Mouse (Mus musculus): Measurements from ENCODE around the gene Adgrb2.

The Adgrb2 gene

DNA sequence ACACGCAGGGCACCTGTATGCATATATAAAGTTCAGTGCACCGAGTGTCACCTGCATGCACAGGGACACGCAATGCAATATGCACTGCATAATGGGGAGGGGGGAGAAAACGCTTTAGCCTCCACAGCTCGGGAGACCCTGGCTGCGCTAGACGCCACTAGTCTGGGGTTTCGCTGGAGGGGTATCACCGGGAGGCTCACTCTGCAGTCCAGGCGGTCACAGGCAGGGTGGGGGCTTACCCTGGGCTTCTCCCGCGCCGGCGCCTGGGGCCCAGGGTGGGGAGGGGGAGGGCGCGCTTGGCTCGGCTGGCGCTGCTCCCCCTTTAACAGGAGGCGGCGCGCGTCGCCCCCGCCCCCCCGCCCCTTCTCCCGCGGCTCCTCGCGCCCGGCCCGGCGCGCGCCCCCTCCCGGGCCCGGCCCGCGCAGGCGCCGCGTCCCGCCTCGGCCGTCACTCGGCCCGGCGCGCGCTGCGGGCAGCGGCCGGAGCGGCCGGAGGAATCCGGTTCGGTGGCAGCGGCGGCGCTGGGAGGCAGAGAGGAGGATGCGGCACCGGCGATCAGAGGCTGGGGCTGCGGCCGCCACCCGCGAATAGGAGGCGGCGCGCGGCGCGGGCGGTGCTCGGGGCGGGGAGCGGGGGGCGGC lies at the start of gene Adgrb2:
Gene Adgrb2, plus strand, starts transcription at position 450 of the 641 bp plus-strand sequence.
- peak; percentile 60 for DNase-seq

- no peak for DNase-seq
Observed at GRCm38 (mm10) chr4:129951359-129951821, 33.3 kb upstream of the Adgrb2 start.

GRCm38 (mm10) chr4:129952241-129952810 lies 32.3 kb upstream of the Adgrb2 start:
- DNase-seq = no peak

GRCm38 (mm10) chr4:129954527-129954926 lies 30.1 kb upstream of the Adgrb2 start:
- DNase-seq = no peak

DNA sequence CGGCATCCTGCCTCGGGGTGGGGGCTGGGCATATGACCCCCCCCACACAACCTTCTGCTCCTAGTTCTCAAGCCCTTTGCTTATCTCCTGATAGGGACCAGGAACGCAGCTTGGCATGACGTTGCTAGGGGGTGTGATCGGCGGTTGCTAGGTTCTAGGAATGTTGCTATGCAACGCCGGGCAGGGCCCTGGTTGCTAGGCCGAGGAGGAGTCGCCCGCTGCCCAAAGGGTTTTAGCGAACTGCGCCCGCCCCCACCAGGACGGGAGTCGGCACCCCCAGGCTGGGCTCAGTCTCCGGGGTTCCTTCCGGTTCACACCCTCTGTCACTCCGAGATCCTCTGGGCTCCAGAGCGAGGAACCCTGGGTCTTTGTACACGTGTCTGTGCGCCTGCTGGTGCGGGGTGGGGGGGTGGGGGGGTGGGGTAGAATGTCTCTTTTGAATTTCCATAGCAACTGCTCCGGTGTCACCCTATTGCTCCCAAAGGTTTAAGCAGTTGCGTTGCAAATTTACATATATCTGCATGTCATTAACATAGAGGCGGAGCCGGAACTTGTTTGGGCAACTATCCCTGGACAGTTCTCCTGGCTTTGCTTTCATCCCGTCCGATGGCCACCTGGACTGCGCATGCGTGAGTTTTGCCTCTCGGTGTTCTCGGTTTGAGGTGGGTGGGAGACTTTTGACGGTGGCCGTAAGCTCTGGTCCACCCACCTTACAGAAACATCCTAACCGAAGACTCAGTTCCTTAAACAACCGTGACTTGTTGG lies 24.3 kb upstream of the Adgrb2 start:
- DNase-seq = peak; percentile 66

DNA sequence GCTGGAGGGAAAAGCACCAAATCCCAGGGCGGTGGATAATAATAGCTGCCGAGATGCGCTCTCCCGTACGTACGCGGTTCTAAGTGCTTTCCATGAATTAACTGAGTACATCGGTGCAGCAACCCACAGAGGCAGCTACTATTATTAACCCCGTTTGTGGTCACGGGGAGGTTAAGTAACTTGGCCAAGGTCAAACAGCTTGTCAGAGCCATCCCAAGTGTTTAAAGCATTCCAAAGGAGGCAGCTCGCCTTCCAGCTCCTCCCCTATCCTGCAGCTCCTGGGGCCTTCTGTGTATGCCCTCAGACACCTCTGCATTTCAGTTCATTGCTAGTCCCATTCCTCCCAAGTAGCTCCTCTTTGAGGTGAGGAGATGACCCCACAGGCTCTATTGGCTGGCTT lies 19.4 kb upstream of the Adgrb2 start:
- DNase-seq = no peak

DNA sequence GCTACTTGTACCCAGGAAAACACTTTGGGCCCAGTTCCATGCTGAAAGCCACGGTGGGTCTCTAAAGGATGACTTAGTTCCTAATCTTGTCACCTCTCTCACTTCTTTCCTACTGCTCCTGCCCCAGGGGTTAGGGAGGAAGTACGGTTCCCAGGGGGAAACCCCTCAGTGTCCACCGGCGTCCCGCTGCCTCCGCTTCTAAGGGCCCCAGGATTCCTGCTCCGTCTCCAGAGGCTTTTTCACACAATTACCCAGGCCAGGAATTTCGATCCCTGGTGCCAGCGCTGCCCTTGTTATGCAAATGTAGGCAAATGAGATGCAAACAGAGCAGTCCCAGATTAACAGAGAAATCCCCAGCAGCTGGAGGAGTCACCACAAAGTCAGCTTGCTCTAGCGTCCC lies 18.5 kb upstream of the Adgrb2 start:
- DNase-seq = no peak

GRCm38 (mm10) chr4:129967024-129968014 lies 17.4 kb upstream of the Adgrb2 start:
- DNase-seq = peak; percentile 54

DNA sequence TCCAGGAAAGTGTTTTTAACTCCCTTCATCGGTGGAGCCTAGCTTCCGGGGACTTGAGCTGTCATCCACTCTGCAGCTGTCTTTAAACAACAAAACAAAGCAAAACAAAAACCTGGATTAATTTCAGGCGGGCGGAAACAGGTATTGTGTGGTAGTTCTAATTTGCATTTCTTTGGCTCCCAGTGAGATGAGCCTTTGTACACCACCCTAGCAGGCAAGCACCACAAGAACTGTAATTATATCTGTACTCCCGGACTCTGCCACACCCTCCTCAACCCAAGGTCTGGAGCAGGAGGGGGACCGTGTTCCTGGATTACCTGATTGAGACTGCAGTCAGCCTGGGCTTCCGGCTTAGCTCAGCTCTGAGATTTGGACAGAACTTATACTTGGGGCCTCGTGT lies 14.5 kb upstream of the Adgrb2 start:
- DNase-seq = no peak

DNA sequence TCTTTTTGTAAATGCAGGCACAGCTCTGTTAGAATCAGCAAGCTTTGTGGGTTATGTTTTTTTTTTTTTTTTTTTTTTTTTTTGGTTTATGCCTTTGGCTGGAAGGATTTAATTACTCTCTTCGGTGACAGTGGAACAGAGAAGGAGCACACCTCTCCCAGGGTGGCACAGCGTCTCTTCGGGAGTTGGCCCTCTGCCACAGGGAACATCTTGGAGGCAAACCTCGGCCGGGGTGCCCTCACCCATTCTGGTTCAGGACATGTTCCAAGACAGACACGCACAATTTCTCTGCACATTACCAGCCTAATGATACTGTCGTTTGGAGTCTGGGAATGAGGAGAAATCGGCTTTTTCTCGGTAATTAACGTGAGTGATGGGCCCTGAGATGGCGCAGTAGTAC lies 13.8 kb upstream of the Adgrb2 start:
- DNase-seq = no peak

GRCm38 (mm10) chr4:129971989-129972388 lies 12.7 kb upstream of the Adgrb2 start:
- DNase-seq = no peak

GRCm38 (mm10) chr4:129974285-129974684 lies 10.4 kb upstream of the Adgrb2 start:
- DNase-seq = no peak

DNA sequence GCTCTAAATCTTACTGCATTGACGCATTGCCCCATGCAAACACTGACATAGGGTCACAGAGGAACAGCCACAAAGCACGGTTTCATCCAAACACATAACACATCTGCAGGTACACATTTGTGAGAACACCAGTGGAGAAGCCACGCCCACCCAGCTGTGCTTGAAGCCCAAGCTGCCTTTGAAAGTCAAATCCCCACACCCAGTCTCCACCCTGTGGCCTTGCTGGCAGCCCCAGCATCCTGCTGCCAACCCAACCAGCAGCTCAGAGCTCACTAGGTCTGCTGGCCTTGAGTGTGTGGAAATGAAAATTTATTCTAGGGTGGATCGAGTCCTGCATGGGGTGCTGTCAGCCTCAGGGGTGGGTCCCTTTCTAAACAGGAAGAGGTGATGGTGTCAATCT lies 7.4 kb upstream of the Adgrb2 start:
- peak; percentile 9 for DNase-seq

DNA sequence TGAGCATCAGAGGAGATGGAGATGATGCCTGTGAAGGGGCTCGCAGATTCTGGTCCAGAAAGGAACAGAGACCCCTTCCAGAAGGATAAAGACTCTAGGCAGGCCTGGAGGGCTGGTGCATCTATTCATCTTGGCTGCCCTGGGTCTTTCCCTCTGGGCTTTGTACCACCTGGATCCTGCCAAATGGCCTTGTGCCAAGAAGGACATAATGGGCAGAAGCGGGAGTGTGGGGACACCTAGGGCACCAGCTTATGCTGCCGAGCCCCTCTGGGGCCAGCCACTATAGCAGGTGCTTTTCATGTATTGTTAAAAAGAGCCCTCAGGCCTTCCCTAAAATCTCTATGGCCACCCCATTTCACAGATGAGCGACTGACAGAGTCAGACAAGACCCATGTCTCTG lies 6.4 kb upstream of the Adgrb2 start:
- DNase-seq = peak; percentile 20

DNA sequence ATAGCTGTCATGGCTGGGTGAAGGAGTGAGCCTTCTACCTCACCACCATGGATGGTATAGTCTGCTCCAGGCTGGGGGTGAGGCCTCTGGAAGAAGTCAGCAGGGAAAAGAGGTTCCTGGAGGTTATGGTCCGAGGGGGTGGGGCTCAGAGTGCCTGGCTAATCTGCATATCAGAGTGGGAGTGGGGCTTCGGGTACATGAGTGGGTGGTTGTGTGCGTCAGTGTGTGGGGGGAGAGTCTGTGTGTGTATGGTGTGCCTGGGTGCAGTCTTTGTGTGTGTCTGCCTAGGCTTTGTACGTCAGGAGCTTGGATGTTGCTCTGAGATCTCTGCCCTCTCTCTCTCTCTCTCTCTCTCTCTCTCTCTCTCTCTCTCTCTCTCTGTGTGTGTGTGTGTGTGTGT lies 5.7 kb upstream of the Adgrb2 start:
- no peak for DNase-seq

DNA sequence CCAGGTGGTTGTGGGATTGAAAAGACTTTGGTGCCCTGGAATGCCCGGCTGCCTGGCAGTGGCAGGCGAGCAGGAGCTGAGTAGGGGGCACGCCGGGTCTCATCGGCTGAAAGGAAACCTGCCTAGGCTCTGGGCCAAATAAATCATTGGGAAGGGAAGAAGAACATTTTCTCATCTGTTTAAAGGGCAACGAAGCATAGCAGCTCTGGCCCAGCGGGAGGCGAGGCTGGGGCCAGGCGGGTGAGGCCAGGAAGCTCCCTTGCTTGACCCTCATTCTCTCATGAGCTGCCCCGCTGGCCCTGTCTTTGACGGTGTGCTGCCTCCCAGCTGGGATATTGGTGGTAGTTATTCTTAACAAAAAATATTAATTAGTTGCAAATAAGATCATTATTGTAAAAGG lies 3.0 kb upstream of the Adgrb2 start:
- no peak for DNase-seq

- DNase-seq = no peak
Observed at GRCm38 (mm10) chr4:129983046-129983445, 1.6 kb upstream of the Adgrb2 start.

GRCm38 (mm10) chr4:129983764-129984420 lies 778 bp upstream of the Adgrb2 start:
- DNase-seq = peak; percentile 86

DNA sequence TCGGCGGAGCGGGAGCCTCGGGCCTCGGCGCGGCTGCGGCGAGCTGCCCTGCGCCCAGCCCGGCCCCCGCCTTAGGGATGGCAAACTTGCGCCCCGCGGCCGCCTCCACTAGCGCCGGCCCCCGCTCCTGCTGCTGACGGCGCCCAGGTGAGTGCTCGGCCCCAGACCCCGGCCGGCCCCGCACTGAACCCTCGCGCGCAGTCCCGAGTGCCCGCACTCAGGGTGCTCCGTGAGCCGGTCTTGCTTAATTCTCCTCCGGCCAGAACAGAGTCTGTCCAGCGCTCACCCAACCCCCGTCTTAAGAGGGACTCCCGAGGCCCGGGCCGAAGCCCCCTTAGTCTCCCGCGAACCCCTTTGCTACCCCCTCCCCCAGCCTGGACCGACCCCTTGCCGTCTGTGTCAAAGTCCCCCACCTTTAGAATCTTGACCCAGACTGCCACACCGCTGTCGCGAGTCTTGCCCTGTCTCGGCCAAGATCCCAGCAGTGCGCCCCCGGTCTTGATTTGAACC lies 546 bp downstream of the Adgrb2 start:
- DNase-seq = no peak

GRCm38 (mm10) chr4:129985671-129986441 lies 1.2 kb downstream of the Adgrb2 start:
- DNase-seq = peak; percentile 80

DNA sequence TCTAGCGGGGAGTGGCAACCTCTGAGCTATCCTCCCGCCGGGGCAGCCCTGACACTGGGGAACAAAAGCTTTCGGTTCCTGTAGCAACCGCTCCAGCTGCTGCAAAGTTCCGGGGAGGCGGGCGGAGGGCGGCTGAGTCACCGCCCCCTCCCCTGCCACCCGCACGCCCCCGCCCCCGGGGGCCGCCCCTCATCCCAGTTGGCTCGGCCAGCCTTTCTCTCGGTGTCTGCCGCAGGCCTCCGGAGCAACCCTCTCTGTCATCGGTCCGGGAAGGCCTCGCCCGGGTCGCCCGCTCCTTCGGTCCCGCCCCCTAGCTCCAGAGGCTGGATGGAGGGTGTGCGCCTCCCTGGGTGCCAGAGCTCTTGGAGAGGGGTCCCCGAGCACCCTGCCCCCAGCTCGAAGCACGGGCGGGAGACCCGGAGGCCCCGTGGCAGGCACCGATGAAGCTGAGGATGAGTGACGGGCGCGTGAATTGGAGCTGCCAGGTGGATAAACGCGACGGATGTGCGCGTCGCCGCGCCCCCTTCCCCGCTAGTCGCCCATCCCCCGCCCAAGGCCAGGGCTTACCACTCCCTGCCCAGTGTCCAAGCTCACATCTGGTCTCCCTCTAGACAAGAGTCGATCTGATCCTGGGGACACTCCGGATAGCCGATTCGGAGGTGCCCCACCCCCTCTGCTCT lies 3.3 kb downstream of the Adgrb2 start:
- DNase-seq = no peak

Measured in cerebellum, adult 9-10 months (tissue).